Mouse (Mus musculus) liver, adult 2 months (tissue): ENCODE results near the gene Rbm5.

Source experiments
- CTCF ChIP-seq: fragments of 200-500 bp; IDR thresholded peaks from 2 replicates; pipeline ENCODE4 v1.5.1; 2011; ENCODE audit warnings: low read depth, low read length, control low read depth
- POLR2A ChIP-seq: fragments of 200-500 bp; IDR thresholded peaks from 2 replicates; pipeline ENCODE4 v1.6.1; 2011; ENCODE audit warnings: low read length, control low read depth; ENCODE audit not compliant: insufficient read depth; ENCODE audit errors: extremely low read depth

- no peak for TF ChIP-seq POLR2A
- TF ChIP-seq CTCF = no peak
Measured at GRCm38 (mm10) chr9:107697811-107698521, 72.8 kb downstream of the Rbm5 start.
